Mouse (Mus musculus) T-cell, adult 2 months (primary cell): ENCODE results near the gene Rec114.

Experiments
- DNase-seq: peaks from one replicate; pipeline ENCODE4 v3.0.0; 2022; ENCODE audit warnings: low spot score

Gene Rec114

DNA sequence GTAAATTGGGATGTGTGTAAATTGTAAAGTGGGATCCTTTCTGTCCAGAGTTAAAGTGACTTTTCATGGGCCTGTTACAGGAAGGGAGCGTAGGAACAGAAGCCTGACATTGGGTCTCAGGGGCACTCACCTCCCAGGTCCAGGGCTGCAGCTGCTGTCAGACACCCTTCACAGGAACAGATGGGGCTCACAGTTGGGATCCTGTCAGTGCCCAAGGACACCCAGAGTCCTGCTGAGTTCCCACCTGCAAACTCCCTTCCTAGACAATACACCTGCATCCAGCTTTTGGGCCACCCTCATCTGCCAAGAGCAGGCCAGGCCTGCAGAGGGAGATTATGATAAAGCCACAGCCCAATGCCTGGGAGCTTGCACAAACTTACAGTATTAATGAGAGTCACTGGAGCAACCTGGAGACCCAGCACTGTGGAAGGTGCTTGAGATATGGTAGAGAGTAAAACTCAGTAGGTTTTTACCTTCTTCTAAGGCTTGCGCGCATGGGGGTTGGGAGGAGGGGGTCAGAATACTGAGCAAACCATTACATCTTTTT lies at the start of gene Rec114:
Gene Rec114, minus strand, starts transcription at position 263 of the 547 bp plus-strand sequence.
- DNase-seq: no peak

- DNase-seq: no peak
Observed at GRCm38 (mm10) chr9:58789476-58789875, 45.7 kb upstream of the Rec114 start.

DNA sequence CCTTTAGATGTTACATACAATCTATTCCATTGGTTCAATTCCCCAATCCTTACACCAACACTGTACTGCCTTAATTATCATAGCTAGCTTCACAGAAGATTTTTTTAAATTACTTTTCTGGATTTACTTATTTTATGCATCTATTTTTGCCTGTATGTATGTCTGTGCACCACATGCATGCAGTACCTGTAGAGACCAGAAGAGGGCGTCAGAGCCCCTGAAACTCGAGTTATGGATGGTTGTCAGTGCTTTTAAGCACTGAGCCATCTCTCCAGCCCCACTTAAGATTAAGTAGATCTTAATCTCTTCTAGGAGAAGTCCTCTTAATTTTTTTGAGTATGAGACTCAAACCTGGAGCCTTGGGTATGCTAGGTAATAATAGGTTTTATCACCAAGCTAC lies 31.6 kb upstream of the Rec114 start:
- no peak for DNase-seq

- DNase-seq: no peak
Observed at GRCm38 (mm10) chr9:58774761-58775160, 31.0 kb upstream of the Rec114 start.

DNA sequence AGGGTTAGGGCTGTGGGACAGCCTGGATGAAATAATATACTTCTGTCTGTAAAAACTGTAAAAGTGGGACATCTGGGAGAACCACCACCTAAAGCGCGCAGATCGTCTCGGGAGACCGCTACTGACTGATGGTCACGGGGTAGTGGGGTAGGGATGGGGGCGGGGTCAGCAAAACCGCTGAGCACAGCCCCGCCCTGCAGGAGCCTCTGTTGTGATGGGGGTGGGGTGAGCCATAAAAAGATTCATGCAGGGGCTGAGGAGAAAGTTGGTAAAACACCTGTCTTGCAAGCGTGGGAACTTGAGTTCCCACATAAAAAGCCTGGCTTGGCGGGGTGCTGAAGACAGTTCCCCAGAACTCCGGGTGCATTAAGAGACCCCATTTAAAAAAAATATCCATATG lies 26.2 kb upstream of the Rec114 start:
- DNase-seq: no peak

GRCm38 (mm10) chr9:58766959-58767955 lies 23.5 kb upstream of the Rec114 start:
- DNase-seq: no peak

DNA sequence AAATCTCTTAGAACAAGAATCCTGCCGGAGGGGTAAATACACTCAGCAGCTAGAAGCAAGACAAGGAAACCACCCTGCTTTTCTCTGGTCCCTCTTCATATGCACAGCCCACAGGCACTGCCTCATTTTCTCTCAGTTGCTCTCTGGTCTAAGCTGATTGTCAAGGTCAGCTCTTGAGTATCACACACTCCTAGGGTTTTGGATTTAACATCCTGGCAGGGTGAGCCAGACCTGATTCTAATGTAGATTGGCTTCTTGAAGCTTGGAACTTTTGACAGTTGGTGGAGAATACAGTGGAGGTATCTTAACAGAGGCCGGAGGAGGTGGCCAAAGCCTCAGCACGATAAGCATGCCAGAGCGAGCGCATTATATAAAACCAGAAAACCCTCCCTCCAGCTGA lies 20.6 kb upstream of the Rec114 start:
- DNase-seq: no peak

DNA sequence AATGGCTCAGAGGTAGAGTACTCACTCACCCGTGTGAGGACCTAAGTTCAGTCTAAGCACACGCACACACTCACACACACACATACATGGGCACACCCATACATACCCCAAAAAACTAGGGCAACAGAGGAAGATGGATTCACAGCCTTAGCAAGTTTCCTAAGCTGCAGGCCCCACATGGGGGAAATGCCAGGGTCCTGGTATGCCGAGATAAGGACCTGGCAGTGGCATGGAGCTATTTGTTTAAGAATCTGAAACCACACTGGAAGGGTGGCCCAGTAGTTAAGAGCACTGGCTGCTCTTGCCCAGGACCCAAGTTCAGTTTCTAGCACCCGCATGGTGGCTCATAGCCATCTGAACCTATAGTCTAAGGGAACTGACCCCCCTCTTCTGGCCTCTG lies 19.4 kb upstream of the Rec114 start:
- no peak for DNase-seq

DNA sequence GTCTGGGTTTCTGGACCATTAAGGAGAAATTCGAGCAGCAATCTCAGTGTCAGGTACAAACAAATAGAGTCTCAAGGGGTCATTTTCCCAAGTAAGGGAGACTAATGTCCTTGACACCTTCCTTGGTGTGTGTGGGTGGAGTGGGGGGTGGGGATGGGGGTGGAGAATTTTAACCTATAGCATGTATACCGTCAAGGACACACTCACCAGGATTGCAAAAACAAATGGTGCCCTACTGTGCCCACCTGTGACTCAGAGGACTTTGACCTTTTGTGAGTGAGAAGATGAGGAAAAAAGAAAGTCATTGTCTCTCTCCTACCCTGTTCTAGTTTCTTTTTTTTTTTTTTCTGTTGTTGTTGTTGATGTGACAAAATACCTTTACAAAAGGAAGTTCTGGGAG lies 18.3 kb upstream of the Rec114 start:
- no peak for DNase-seq

GRCm38 (mm10) chr9:58758754-58759153 lies 15.0 kb upstream of the Rec114 start:
- no peak for DNase-seq

GRCm38 (mm10) chr9:58756371-58757132 lies 12.8 kb upstream of the Rec114 start:
- DNase-seq: no peak

DNA sequence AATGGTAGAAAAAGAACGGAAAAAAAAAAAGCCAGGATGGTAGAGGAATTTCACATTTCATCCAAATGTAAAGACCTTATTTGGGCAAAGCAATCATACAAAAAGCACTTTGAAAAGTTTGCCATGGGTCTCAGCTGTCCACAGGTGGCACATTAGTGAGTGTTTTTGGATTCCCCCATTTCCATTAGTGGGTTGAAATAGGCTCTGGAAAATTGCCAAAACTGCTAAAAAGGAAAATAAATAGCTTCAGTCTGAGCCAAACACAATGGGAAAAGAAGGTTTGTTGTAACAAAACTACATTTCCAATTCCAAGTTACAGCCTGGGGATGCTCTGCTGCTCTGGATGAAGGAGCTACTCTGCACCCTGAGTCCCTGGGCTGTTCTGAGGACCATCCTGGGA lies 9.8 kb upstream of the Rec114 start:
- DNase-seq: no peak

- no peak for DNase-seq
Observed at GRCm38 (mm10) chr9:58748142-58748541, 4.4 kb upstream of the Rec114 start.

DNA sequence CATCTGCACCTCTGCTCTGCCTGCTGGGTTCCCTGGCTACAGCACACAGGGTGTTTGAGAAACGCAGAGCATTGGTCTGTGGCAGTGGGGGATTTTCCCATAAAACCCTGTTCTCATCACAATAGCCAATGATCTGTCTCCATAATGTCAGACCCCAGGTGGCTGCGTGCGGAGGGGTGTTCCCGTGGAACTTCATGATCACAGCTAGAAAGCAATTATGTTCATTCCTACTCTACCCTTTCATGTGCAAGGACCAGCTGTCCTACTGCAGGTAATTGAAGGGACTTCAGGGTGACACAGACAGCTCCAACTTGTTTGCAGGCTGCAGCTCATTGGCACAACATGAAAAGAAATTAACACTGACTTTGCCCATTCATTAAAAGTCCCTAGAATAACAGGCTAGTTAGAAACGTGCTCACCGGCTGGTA lies 3.6 kb upstream of the Rec114 start:
- DNase-seq: no peak

DNA sequence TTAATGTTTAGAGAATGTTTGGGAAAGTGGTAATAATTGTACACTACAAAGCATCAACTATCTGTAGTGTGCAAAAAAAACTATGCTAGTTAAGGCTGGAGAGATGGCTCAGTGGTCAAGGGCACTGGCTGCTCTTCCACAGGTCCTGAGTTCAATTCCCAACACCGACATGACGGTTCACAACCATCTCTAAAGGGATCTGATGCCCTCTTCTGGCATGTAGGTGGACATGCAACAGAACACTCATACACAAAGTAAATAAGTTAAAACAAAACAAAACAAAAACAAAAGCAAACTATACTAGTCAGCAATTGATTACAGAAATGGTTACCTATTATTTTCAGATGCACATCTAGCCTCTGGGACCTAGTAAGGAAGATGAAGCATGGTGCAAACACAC lies 1.1 kb downstream of the Rec114 start:
- no peak for DNase-seq

DNA sequence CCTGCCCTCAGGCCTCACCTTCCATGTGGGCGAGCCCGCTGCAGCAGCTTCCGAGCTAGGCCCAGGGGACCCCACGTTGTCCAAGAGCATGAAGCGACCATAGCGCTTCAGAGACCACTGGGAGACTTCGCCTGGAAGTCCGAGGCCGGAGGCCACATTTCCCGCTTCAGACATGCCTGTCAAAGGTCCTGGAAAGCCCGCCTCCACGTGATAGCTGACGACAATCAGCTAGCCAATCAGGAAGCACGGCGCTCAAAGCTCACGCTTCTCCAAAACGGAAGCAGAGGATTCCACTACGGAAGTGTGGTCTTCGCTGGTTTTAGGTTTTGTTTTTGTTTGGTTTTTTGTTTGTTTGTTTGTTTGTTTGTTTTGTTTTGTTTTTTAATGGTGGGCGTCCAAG lies 2.4 kb downstream of the Rec114 start:
- DNase-seq: no peak

- no peak for DNase-seq
Observed at GRCm38 (mm10) chr9:58739791-58740190, 4.0 kb downstream of the Rec114 start.

DNA sequence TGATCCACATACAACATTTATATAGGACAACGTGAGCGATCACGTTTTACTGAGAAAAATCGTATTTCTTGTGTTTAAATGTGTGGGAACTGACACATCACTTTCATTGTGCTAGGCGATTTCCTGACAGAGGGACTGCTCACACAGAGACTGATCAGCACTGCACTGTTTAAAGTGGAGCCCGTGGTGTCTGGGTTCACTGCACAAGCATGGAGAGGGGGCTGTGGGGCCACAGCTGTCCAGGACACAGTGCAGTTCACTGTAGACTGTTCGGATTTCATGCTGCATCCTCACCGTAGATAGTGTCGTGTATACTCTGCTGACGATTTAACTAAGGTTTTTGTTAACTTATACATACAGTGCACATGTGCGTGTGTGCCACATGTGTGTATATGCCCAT lies 20.6 kb downstream of the Rec114 start:
- DNase-seq: no peak

DNA sequence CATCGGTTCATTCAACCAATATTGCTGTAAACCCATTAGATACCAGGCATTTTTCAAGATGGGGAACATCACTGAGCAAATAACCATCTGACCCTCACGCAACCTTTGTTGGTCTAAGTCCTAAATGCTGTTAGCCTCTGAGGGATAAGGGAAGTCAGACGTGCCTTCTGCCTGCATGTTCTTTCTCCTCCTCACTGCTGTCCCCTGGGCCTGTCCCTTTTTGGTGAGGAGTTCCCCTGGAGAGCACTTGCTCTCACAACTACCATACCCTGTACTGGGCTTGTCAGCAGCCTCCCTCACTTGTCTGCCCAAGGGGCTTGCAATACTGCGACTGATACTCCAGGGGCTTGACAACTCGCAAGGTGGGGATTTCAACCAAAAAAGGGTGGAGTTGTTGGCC lies 21.6 kb downstream of the Rec114 start:
- no peak for DNase-seq

GRCm38 (mm10) chr9:58721021-58721420 lies 22.7 kb downstream of the Rec114 start:
- no peak for DNase-seq

DNA sequence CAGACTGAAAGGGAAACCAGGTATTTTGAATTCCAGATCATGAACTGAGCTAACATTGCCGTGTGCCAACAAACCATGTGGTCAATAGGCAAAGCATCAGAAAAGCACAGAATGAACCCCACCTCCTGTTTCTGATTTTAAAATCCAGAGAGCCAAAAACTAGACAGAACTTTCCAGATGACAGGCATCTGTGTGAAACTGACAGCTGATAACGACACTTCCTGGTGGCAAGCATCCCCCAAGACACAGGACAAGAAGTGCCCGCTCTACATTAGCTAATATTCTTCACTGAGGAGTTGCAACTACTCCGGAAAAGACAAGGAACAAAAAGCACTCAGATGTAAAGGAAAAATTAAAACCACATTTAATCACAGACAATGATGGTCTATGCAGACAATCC lies 23.6 kb downstream of the Rec114 start:
- DNase-seq: no peak

- DNase-seq: no peak
Observed at GRCm38 (mm10) chr9:58719471-58719870, 24.3 kb downstream of the Rec114 start.

DNA sequence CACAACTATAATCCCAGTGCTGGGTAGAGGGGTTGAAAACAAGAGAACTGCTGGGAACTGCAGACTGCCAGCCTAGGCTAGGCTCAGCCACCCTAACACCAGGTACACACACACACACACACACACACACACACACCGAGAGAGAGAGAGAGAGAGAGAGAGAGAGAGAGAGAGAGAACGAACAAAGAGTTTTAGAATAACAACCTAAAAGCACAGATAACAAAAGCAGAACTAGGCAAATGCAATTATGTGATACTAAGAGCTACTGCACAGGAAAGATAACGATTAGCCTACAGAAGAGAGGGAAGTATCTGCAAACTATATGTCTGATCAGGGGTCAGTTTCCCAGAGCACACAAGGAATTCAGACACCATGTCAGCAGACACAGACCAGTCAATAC lies 24.8 kb downstream of the Rec114 start:
- DNase-seq: no peak
